Mouse (Mus musculus) lung, postnatal 0 days (tissue): ENCODE measurements at regions not wholly inside any gene's neighbourhood (a gene's known extent, or its start where the extent isn't known, plus 50 kb on each side); places are given as distances from the start of the nearest gene placed in this dataset.

ENCODE experiments used
- CTCF ChIP-seq: IDR thresholded peaks from 2 replicates; pipeline ENCODE4 v1.5.1; 2016; ENCODE audit warnings: antibody characterized with exemption, mild to moderate bottlenecking
- EP300 ChIP-seq: IDR thresholded peaks from 2 replicates; pipeline ENCODE4 v1.6.1; 2016; ENCODE audit warnings: antibody characterized with exemption, mild to moderate bottlenecking, control low read depth

GRCm38 (mm10) chr2:125016946-125017345 is 51.0 kb upstream of the Slc24a5 start:
- TF ChIP-seq CTCF (no peak), EP300 (peak; percentile 70)
